ENCODE assay signal across 12 mouse cellular contexts in the genomic region with DNA sequence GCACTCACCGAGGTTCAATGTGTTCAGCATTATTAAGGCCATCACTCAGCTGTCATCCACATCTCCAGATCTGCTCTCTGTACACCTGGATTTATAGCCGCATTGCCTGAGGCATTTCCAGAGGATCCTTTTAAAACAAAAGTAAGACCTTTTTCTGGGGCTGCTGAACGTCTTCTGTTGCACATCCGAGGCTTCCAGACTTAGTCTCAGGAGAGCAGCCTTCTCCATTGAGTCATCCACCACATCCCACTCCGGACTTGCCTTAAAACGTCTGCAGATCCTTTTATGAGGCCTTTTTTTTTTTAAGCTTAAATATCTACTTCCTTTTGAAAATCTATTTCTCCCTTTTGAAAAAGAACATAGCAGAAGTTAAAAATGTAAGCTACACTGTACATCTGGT.
"Had no signal": no experiment of that assay in that cellular context is flagged by ENCODE, and none has a peak within 500 bp of the region (broad histone marks: within the 10 kb centered on the region; RNA-seq: fewer than 3 reads in every experiment).

No protein-coding gene starts in this region.

- H3K4me1 ChIP-seq: limb, embryonic 12.5 days; liver, embryonic 13.5 days had no signal

- H3K9me3 ChIP-seq: limb, embryonic 12.5 days; liver, embryonic 13.5 days; lung, embryonic 15.5 days; megakaryocyte, embryonic 14.5 days had no signal

- H3K36me3 ChIP-seq: limb, embryonic 12.5 days; liver, embryonic 13.5 days; lung, embryonic 15.5 days had no signal

- H3K9ac ChIP-seq: limb, embryonic 12.5 days; liver, embryonic 13.5 days; liver, postnatal 0 days; lung, embryonic 15.5 days had no signal

- H3K27ac ChIP-seq: limb, embryonic 12.5 days; liver, embryonic 13.5 days; lung, embryonic 15.5 days; macrophage had no signal

- H3K4me2 ChIP-seq: limb, embryonic 12.5 days; liver, embryonic 13.5 days; lung, embryonic 15.5 days; midbrain, embryonic 11.5 days had no signal

- ATAC-seq: liver, postnatal 0 days had no signal

- DNase-seq: kidney, postnatal 14 days; liver; liver, embryonic 13.5 days; liver, postnatal 0 days; lung, postnatal 14 days; thymus, adult 18-20 months; thymus, postnatal 14 days had no signal

- H3K4me3 ChIP-seq: limb, embryonic 12.5 days; liver, embryonic 13.5 days; lung, embryonic 15.5 days; megakaryocyte, embryonic 14.5 days had no signal

- H3K27me3 ChIP-seq: limb, embryonic 12.5 days; liver, embryonic 13.5 days; lung, embryonic 15.5 days; megakaryocyte, embryonic 14.5 days had no signal
